Comparison of ENCODE assay signal across 8 mouse cellular contexts in genomic region chr5:106990639-106991299, GRCm38 (mm10). TPM values are rescaled to one million over a fixed set of nuclear protein-coding genes. Genes with fewer than 3 reads are reported as not detected.
DNase-seq lines count a peak whose midpoint lies in the region; ATAC-seq and TF ChIP-seq lines count a peak whose summit lies in the region.

No protein-coding gene starts in this region.

- H3K4me2 ChIP-seq in embryonic facial prominence, embryonic 14.5 days (ENCODE audit: low read depth, low read length): no peak overlapping the region
- peak overlapping the region; percentile 21 for H3K4me2 ChIP-seq in lung, embryonic 14.5 days

- H3K4me3 ChIP-seq in embryonic facial prominence, embryonic 14.5 days (ENCODE audit: low read depth, low read length): no peak overlapping the region
- no peak overlapping the region for H3K4me3 ChIP-seq in lung, embryonic 14.5 days (ENCODE audit: low read depth, low read length)

- H3K9ac ChIP-seq in embryonic facial prominence, embryonic 14.5 days (ENCODE audit: low read depth, low read length): no peak overlapping the region
- no peak overlapping the region for H3K9ac ChIP-seq in lung, embryonic 14.5 days

- H3K27me3 ChIP-seq in embryonic facial prominence, embryonic 14.5 days (replicated peaks; ENCODE audit: control insufficient read depth, insufficient read depth, low read length): no peaks in the 10 kb centered on the region
- no peaks in the 10 kb centered on the region for H3K27me3 ChIP-seq in lung, embryonic 14.5 days (ENCODE audit: insufficient read depth, low read length)

- intact Hi-C loops in heart, postnatal 14 days (cut with DNase I): loop anchor here (1.0 to 5.0 kb wide), 3 partner anchors 132 to 330 kb away; no protein-coding TSS in a partner anchor

- WGBS in embryonic facial prominence, embryonic 14.5 days: 32% methylated on average over 14 of the region's 14 CpGs
- WGBS in lung, embryonic 14.5 days: 15% methylated on average over 14 of the region's 14 CpGs

- peak; percentile 91 for TF ChIP-seq CTCF in lung, embryonic 14.5 days (IDR thresholded peaks at IDR 0.05; ENCODE audit: low read depth)

- peak; percentile 68; the same call in 1 of the 2 replicates for ATAC-seq in embryonic facial prominence, embryonic 14.5 days (ENCODE audit: low read depth)
- peak; percentile 76; the same call in 1 of the 2 replicates for ATAC-seq in lung, embryonic 14.5 days (ENCODE audit: insufficient read depth)

- peak; percentile 57 for DNase-seq in ES-CJ7 (ENCODE audit: low read depth, low spot score)
- peak; percentile 79 for DNase-seq in adrenal gland, postnatal 14 days
- DNase-seq in embryonic facial prominence, embryonic 14.5 days (ENCODE audit: low spot score): peak; percentile 82
- peak; percentile 56 to 75 for DNase-seq in heart, postnatal 14 days
- DNase-seq in kidney, postnatal 4 days: peak; percentile 71 to 79
- peak; percentile 92 for DNase-seq in lung, embryonic 14.5 days
- DNase-seq in ovary, postnatal 14 days (ENCODE audit: low spot score): peak; percentile 63
- DNase-seq in yolk sac, embryonic 10.5 days (ENCODE audit: low spot score): peak; percentile 63

- no peaks in the 10 kb centered on the region for H3K9me3 ChIP-seq in embryonic facial prominence, embryonic 14.5 days (ENCODE audit: control insufficient read depth, low read length)
- H3K9me3 ChIP-seq in lung, embryonic 14.5 days (ENCODE audit: low read depth, low read length): no peaks in the 10 kb centered on the region

- H3K27ac ChIP-seq in embryonic facial prominence, embryonic 14.5 days (replicated peaks; ENCODE audit: low read depth, low read length): no peak overlapping the region
- H3K27ac ChIP-seq in lung, embryonic 14.5 days (ENCODE audit: low read depth): no peak overlapping the region

- H3K4me1 ChIP-seq in embryonic facial prominence, embryonic 14.5 days (ENCODE audit: control insufficient read depth, insufficient read depth, low read length): peaks cover 17% of the 10 kb centered on the region
- H3K4me1 ChIP-seq in lung, embryonic 14.5 days (ENCODE audit: insufficient read depth): peaks cover 13% of the 10 kb centered on the region

- peaks cover 7% of the 10 kb centered on the region; the same call in 1 of the 2 replicates for H3K36me3 ChIP-seq in embryonic facial prominence, embryonic 14.5 days (ENCODE audit: control insufficient read depth, insufficient read depth, low read length)
- H3K36me3 ChIP-seq in lung, embryonic 14.5 days (ENCODE audit: insufficient read depth): peaks cover 11% of the 10 kb centered on the region; the same call in 1 of the 2 replicates

RNA-seq across cellular contexts. Expression of gene Cdc7, which starts 26.6 kb away (rescaled TPM):
- total RNA-seq in adrenal gland, postnatal 14 days (2021): 6.7 and 7.0 TPM in 2 replicates
- 35.0 and 40.0 TPM in 2 replicates for polyA plus RNA-seq in embryonic facial prominence, embryonic 14.5 days (2014; fragmentation: Nextera tagmentation; extraction: Ambion mirVana)
- total RNA-seq in heart, postnatal 14 days (2021): 1 to 10 TPM; 1.6 to 2.0 TPM
- polyA plus RNA-seq in lung, embryonic 14.5 days (2014; fragmentation: Nextera tagmentation; extraction: Ambion mirVana): 55.1 and 56.6 TPM in 2 replicates
